Mouse (Mus musculus): ENCODE measurements around the gene Mest. TPM values are rescaled to one million over a fixed set of nuclear protein-coding genes. Genes with fewer than 3 reads are reported as not detected.

The Mest gene
- 2,098 and 2,228 TPM in 2 replicates for polyA plus RNA-seq (2015; fragmentation: Nextera tagmentation; extraction: Ambion mirVana)

GRCm38 (mm10) chr6:30723331-30723730, at the start of gene Mest:
TSS of gene Mest (plus strand) at chr6:30723547.
- H3K9ac ChIP-seq (replicated peaks; ENCODE audit: low read length), result peak within 1 kb of the TSS; percentile 22; the same call in 1 of the 2 replicates
- H3K9me3 ChIP-seq (ENCODE audit: low read length), result no peaks in the 10 kb centered on the region
- no peak for ATAC-seq (ENCODE audit: low FRiP score, low TSS enrichment)
- peak within 1 kb of the TSS; percentile 60; the same call in 1 of the 2 replicates for H3K27ac ChIP-seq (ENCODE audit: low read length)
- H3K4me1 ChIP-seq (ENCODE audit: insufficient read depth, low read length), result peaks cover 19% of the 10 kb centered on the region
- WGBS, result 53% methylated on average over 7 of the region's 7 CpGs
- H3K27me3 ChIP-seq (ENCODE audit: insufficient read depth, low read length), result no peaks in the 10 kb centered on the region
- 0 out of 2 replicates have a peak within 1 kb of the TSS, but pooled peaks have one; percentile 3 for H3K4me3 ChIP-seq (ENCODE audit: low read length)
- H3K4me2 ChIP-seq (replicated peaks; ENCODE audit: low read depth, low read length), result peak within 1 kb of the TSS; percentile 20; the same call in 1 of the 2 replicates
- H3K36me3 ChIP-seq (ENCODE audit: insufficient read depth, low read length), result no peaks in the 10 kb centered on the region

- Histone ChIP-seq H3K4me3 (ENCODE audit: low read length) (no peak overlapping the region; the same call in 1 of the 2 replicates), H3K36me3 (ENCODE audit: insufficient read depth, low read length) (0 out of 2 replicates have a peak, but pooled peaks cover 2% of the 10 kb centered on the region), H3K4me1 (ENCODE audit: insufficient read depth, low read length) (peaks cover 43% of the 10 kb centered on the region), H3K9ac (replicated peaks; ENCODE audit: low read length) (peak overlapping the region; percentile 54), H3K4me2 (replicated peaks; ENCODE audit: low read depth, low read length) (peak overlapping the region; percentile 40), H3K9me3 (ENCODE audit: low read length) (no peaks in the 10 kb centered on the region), H3K27ac (ENCODE audit: low read length) (peak overlapping the region; percentile 97), H3K27me3 (ENCODE audit: insufficient read depth, low read length) (no peaks in the 10 kb centered on the region)
- 19% methylated on average over 14 of the region's 14 CpGs for WGBS
- ATAC-seq (ENCODE audit: low FRiP score, low TSS enrichment), result peak; percentile 61
Measured at GRCm38 (mm10) chr6:30673764-30674561, 49.4 kb upstream of the Mest start.

- peak overlapping the region; percentile 46; the same call in 1 of the 2 replicates for H3K9ac ChIP-seq (replicated peaks; ENCODE audit: low read length)
- no peaks in the 10 kb centered on the region for H3K27me3 ChIP-seq (ENCODE audit: insufficient read depth, low read length)
- 42% methylated on average over 9 of the region's 9 CpGs for WGBS
- H3K4me3 ChIP-seq (ENCODE audit: low read length), result no peak overlapping the region
- H3K4me2 ChIP-seq (replicated peaks; ENCODE audit: low read depth, low read length), result peak overlapping the region; percentile 40; the same call in 1 of the 2 replicates
- 0 out of 2 replicates have a peak, but pooled peaks cover 2% of the 10 kb centered on the region for H3K36me3 ChIP-seq (ENCODE audit: insufficient read depth, low read length)
- peak; percentile 59 for ATAC-seq (ENCODE audit: low FRiP score, low TSS enrichment)
- peak overlapping the region; percentile 97 for H3K27ac ChIP-seq (ENCODE audit: low read length)
- H3K4me1 ChIP-seq (ENCODE audit: insufficient read depth, low read length), result peaks cover 50% of the 10 kb centered on the region
- H3K9me3 ChIP-seq (ENCODE audit: low read length), result no peaks in the 10 kb centered on the region
Measured at GRCm38 (mm10) chr6:30674714-30675280, 48.5 kb upstream of the Mest start.

- Histone ChIP-seq H3K9ac (replicated peaks; ENCODE audit: low read length) (peak overlapping the region; percentile 65), H3K27me3 (ENCODE audit: insufficient read depth, low read length) (no peaks in the 10 kb centered on the region), H3K4me3 (ENCODE audit: low read length) (no peak overlapping the region), H3K9me3 (ENCODE audit: low read length) (no peaks in the 10 kb centered on the region), H3K4me2 (replicated peaks; ENCODE audit: low read depth, low read length) (peak overlapping the region; percentile 31), H3K36me3 (ENCODE audit: insufficient read depth, low read length) (0 out of 2 replicates have a peak, but pooled peaks cover 2% of the 10 kb centered on the region), H3K4me1 (ENCODE audit: insufficient read depth, low read length) (peaks cover 52% of the 10 kb centered on the region), H3K27ac (ENCODE audit: low read length) (peak overlapping the region; percentile 97)
- WGBS, result 18% methylated on average over 11 of the region's 11 CpGs
- ATAC-seq (ENCODE audit: low FRiP score, low TSS enrichment), result peak; percentile 61; the same call in 1 of the 2 replicates
Measured at GRCm38 (mm10) chr6:30675281-30675771, 48.0 kb upstream of the Mest start.

GRCm38 (mm10) chr6:30676506-30676905, 46.8 kb upstream of the Mest start:
- ATAC-seq (ENCODE audit: low FRiP score, low TSS enrichment), result no peak
- no peaks in the 10 kb centered on the region for H3K27me3 ChIP-seq (ENCODE audit: insufficient read depth, low read length)
- H3K9me3 ChIP-seq (ENCODE audit: low read length), result no peaks in the 10 kb centered on the region
- no peak overlapping the region for H3K9ac ChIP-seq (replicated peaks; ENCODE audit: low read length)
- H3K4me3 ChIP-seq (ENCODE audit: low read length), result no peak overlapping the region
- H3K27ac ChIP-seq (ENCODE audit: low read length), result no peak overlapping the region
- H3K4me1 ChIP-seq (ENCODE audit: insufficient read depth, low read length), result peaks cover 54% of the 10 kb centered on the region
- H3K4me2 ChIP-seq (replicated peaks; ENCODE audit: low read depth, low read length), result no peak overlapping the region
- 81% methylated on average over 6 of the region's 6 CpGs for WGBS
- H3K36me3 ChIP-seq (ENCODE audit: insufficient read depth, low read length), result 0 out of 2 replicates have a peak, but pooled peaks cover 2% of the 10 kb centered on the region

GRCm38 (mm10) chr6:30677591-30677990, 45.8 kb upstream of the Mest start:
- Histone ChIP-seq H3K4me3 (ENCODE audit: low read length) (no peak overlapping the region), H3K4me1 (ENCODE audit: insufficient read depth, low read length) (peaks cover 52% of the 10 kb centered on the region), H3K27me3 (ENCODE audit: insufficient read depth, low read length) (no peaks in the 10 kb centered on the region), H3K4me2 (replicated peaks; ENCODE audit: low read depth, low read length) (no peak overlapping the region), H3K9me3 (ENCODE audit: low read length) (no peaks in the 10 kb centered on the region), H3K27ac (ENCODE audit: low read length) (no peak overlapping the region), H3K36me3 (ENCODE audit: insufficient read depth, low read length) (0 out of 2 replicates have a peak, but pooled peaks cover 2% of the 10 kb centered on the region), H3K9ac (replicated peaks; ENCODE audit: low read length) (no peak overlapping the region)
- WGBS, result 90% methylated on average over 9 of the region's 9 CpGs
- no peak for ATAC-seq (ENCODE audit: low FRiP score, low TSS enrichment)

GRCm38 (mm10) chr6:30678482-30678881, 44.9 kb upstream of the Mest start:
- peaks cover 50% of the 10 kb centered on the region for H3K4me1 ChIP-seq (ENCODE audit: insufficient read depth, low read length)
- H3K9ac ChIP-seq (replicated peaks; ENCODE audit: low read length), result no peak overlapping the region

GRCm38 (mm10) chr6:30679567-30679966, 43.8 kb upstream of the Mest start:
- peak; percentile 43; the same call in 1 of the 2 replicates for ATAC-seq (ENCODE audit: low FRiP score, low TSS enrichment)
- no peaks in the 10 kb centered on the region for H3K27me3 ChIP-seq (ENCODE audit: insufficient read depth, low read length)
- H3K36me3 ChIP-seq (ENCODE audit: insufficient read depth, low read length), result 0 out of 2 replicates have a peak, but pooled peaks cover 2% of the 10 kb centered on the region
- no peaks in the 10 kb centered on the region for H3K9me3 ChIP-seq (ENCODE audit: low read length)
- peak overlapping the region; percentile 71 for H3K27ac ChIP-seq (ENCODE audit: low read length)
- H3K4me2 ChIP-seq (replicated peaks; ENCODE audit: low read depth, low read length), result no peak overlapping the region
- peaks cover 40% of the 10 kb centered on the region for H3K4me1 ChIP-seq (ENCODE audit: insufficient read depth, low read length)
- no peak overlapping the region for H3K4me3 ChIP-seq (ENCODE audit: low read length)
- 20% methylated on average over 5 of the region's 5 CpGs for WGBS
- peak overlapping the region; percentile 2; the same call in 1 of the 2 replicates for H3K9ac ChIP-seq (replicated peaks; ENCODE audit: low read length)

More at GRCm38 (mm10) chr6:30678482-30678881, 44.9 kb upstream of the Mest start:
- Histone ChIP-seq H3K27me3 (ENCODE audit: insufficient read depth, low read length) (no peaks in the 10 kb centered on the region), H3K4me2 (replicated peaks; ENCODE audit: low read depth, low read length) (no peak overlapping the region), H3K36me3 (ENCODE audit: insufficient read depth, low read length) (0 out of 2 replicates have a peak, but pooled peaks cover 2% of the 10 kb centered on the region), H3K4me3 (ENCODE audit: low read length) (no peak overlapping the region), H3K27ac (ENCODE audit: low read length) (no peak overlapping the region), H3K9me3 (ENCODE audit: low read length) (no peaks in the 10 kb centered on the region)
- 73% methylated on average over 6 of the region's 6 CpGs for WGBS
- no peak for ATAC-seq (ENCODE audit: low FRiP score, low TSS enrichment)

GRCm38 (mm10) chr6:30680442-30680841, 42.9 kb upstream of the Mest start:
- Histone ChIP-seq H3K4me2 (replicated peaks; ENCODE audit: low read depth, low read length) (no peak overlapping the region), H3K4me3 (ENCODE audit: low read length) (no peak overlapping the region), H3K9me3 (ENCODE audit: low read length) (no peaks in the 10 kb centered on the region), H3K27ac (ENCODE audit: low read length) (peak overlapping the region; percentile 71), H3K27me3 (ENCODE audit: insufficient read depth, low read length) (no peaks in the 10 kb centered on the region), H3K36me3 (ENCODE audit: insufficient read depth, low read length) (0 out of 2 replicates have a peak, but pooled peaks cover 2% of the 10 kb centered on the region), H3K9ac (replicated peaks; ENCODE audit: low read length) (no peak overlapping the region), H3K4me1 (ENCODE audit: insufficient read depth, low read length) (peaks cover 31% of the 10 kb centered on the region)
- 34% methylated on average over 7 of the region's 7 CpGs for WGBS
- ATAC-seq (ENCODE audit: low FRiP score, low TSS enrichment), result no peak
